Mouse (Mus musculus): ENCODE results near the gene A630076J17Rik. TPM values are rescaled to one million over a fixed set of nuclear protein-coding genes. Genes with fewer than 3 reads are reported as not detected.

Gene A630076J17Rik
- total RNA-seq, 2 experiments from 2014 or later, result not detected

GRCm38 (mm10) chr3:107266814-107267345 lies 36.5 kb downstream of the A630076J17Rik start:
- intact Hi-C loops (cut with DNase I), result no loop called here
- no peak for DNase-seq

GRCm38 (mm10) chr3:107272433-107272832 lies 42.0 kb downstream of the A630076J17Rik start:
- intact Hi-C loops (cut with DNase I), result no loop called here

GRCm38 (mm10) chr3:107273820-107274219 lies 43.4 kb downstream of the A630076J17Rik start:
- intact Hi-C loops (cut with DNase I), result loop anchor here (1.0 kb wide), 2 partner anchors 41 to 68 kb away; no protein-coding TSS in a partner anchor

More at GRCm38 (mm10) chr3:107272433-107272832, 42.0 kb downstream of the A630076J17Rik start:
- DNase-seq, result no peak

GRCm38 (mm10) chr3:107275351-107275750 lies 44.9 kb downstream of the A630076J17Rik start:
- intact Hi-C loops (cut with DNase I), result no loop called here

More at GRCm38 (mm10) chr3:107273820-107274219, 43.4 kb downstream of the A630076J17Rik start:
- peak; percentile 63 to 75 for DNase-seq

GRCm38 (mm10) chr3:107275996-107276395 lies 45.6 kb downstream of the A630076J17Rik start:
- intact Hi-C loops (cut with DNase I), result no loop called here

More at GRCm38 (mm10) chr3:107275351-107275750, 44.9 kb downstream of the A630076J17Rik start:
- no peak for DNase-seq

GRCm38 (mm10) chr3:107276626-107277025 lies 46.2 kb downstream of the A630076J17Rik start:
- no peak for DNase-seq
- intact Hi-C loops (cut with DNase I), result no loop called here

More at GRCm38 (mm10) chr3:107275996-107276395, 45.6 kb downstream of the A630076J17Rik start:
- DNase-seq, result no peak

- peak; percentile 89 to 93 for DNase-seq
- intact Hi-C loops (cut with DNase I), result loop anchor here (2.0 kb wide), 2 partner anchors 52 to 188 kb away; no protein-coding TSS in a partner anchor
Observed at GRCm38 (mm10) chr3:107278479-107279269, 48.3 kb downstream of the A630076J17Rik start, which contains the start of gene Lamtor5. Gene Lamtor5, plus strand, starts transcription at chr3:107278858.

Other genes starting within 250 kb of the A630076J17Rik start
- gene Kcna3, start 194.4 kb upstream of the A630076J17Rik start, total RNA-seq (2021), result 1 to 10 TPM in 1 of 2 experiments, under 1 TPM in 1; 0.38 to 2.6 TPM
- 1 to 10 TPM in 1 of 2 experiments, under 1 TPM in 1; 0.85 to 1.2 TPM for gene Kcna2, start 129.5 kb upstream of the A630076J17Rik start, total RNA-seq (2021)
- not detected for gene Kcna10, start 47.6 kb upstream of the A630076J17Rik start, total RNA-seq (2021)
- not detected for gene Cym, start 8.9 kb upstream of the A630076J17Rik start, total RNA-seq (2021)
- gene Prok1, start 9.1 kb downstream of the A630076J17Rik start, total RNA-seq (2021), result not detected
- 10 to 100 TPM; 63.2 to 71.3 TPM for gene Lamtor5, start 48.2 kb downstream of the A630076J17Rik start, total RNA-seq (2021)
- under 1 TPM; 0.37 to 0.60 TPM for gene Slc16a4, start 60.6 kb downstream of the A630076J17Rik start, total RNA-seq (2021)
- gene Rbm15, start 103.1 kb downstream of the A630076J17Rik start, total RNA-seq (2021), result 10 to 100 TPM; 24.3 to 26.0 TPM
- gene Kcnc4, start 228.9 kb downstream of the A630076J17Rik start, total RNA-seq (2021), result under 1 TPM; 0.37 to 0.43 TPM

Data from heart, postnatal 14 days (tissue).